Mouse (Mus musculus) spleen, adult 2 months (tissue): Measurements from ENCODE around the gene Atf1.

ENCODE experiments used
- CTCF ChIP-seq: fragments of 200-500 bp; IDR thresholded peaks from 2 replicates; pipeline ENCODE4 v1.5.1; 2011; ENCODE audit warnings: mild to moderate bottlenecking, inconsistent platforms; ENCODE audit not compliant: insufficient read depth, insufficient read length, insufficient replicate concordance; ENCODE audit errors: extremely low read depth
- POLR2A ChIP-seq: fragments of 200-500 bp; IDR thresholded peaks from 2 replicates; pipeline ENCODE4 v1.6.1; 2011; ENCODE audit warnings: low read depth, low read length, inconsistent platforms

- no peak for TF ChIP-seq POLR2A
- TF ChIP-seq CTCF, result no peak
These were observed 19.7 kb downstream of the Atf1 start for GRCm38 (mm10) chr15:100247296-100247695.
